Mouse (Mus musculus) embryonic facial prominence, embryonic 11.5 days (tissue): ENCODE data around the gene Kera. TPM values are rescaled to one million over a fixed set of nuclear protein-coding genes. Genes with fewer than 3 reads are reported as not detected.

Source experiments
- ATAC-seq: fragments of 200-750 bp; cut with Nextera tagmentation; replicated peaks from 2 replicates; pipeline ENCODE4 v1.8.0; 2017; ENCODE audit warnings: low read depth; ENCODE audit not compliant: insufficient number of reproducible peaks, low FRiP score, low TSS enrichment
- DNase-seq: peaks from one replicate; pipeline ENCODE4 v3.0.0-alpha.2; 2015; ENCODE audit warnings: low spot score
- H3K27ac ChIP-seq: fragments of 300-500 bp; sonication (generic); replicated peaks from 2 replicates; pipeline ENCODE4 v1.5.1; 2014; ENCODE audit warnings: mild to moderate bottlenecking, low read depth, low read length, control low read depth
- H3K27me3 ChIP-seq: fragments of 300-500 bp; sonication (generic); 2 replicates; pipeline ENCODE4 v1.6.1; 2014; ENCODE audit warnings: mild to moderate bottlenecking, low read length, moderate library complexity, mixed read lengths; ENCODE audit not compliant: control insufficient read depth, insufficient read depth
- H3K36me3 ChIP-seq: fragments of 300-500 bp; sonication (generic); replicated peaks from 2 replicates; pipeline ENCODE4 v1.6.1; 2014; ENCODE audit warnings: low read depth, mild to moderate bottlenecking, low read length, moderate library complexity, mixed read lengths; ENCODE audit not compliant: control insufficient read depth, insufficient read depth
- H3K4me1 ChIP-seq: fragments of 300-500 bp; sonication (generic); 2 replicates; pipeline ENCODE4 v1.6.1; 2014; ENCODE audit warnings: low read length, mixed read lengths; ENCODE audit not compliant: control insufficient read depth, insufficient read depth
- H3K4me2 ChIP-seq: fragments of 300-500 bp; sonication (generic); 2 replicates; pipeline ENCODE4 v1.6.1; 2014; ENCODE audit warnings: low read depth, mild to moderate bottlenecking, control low read depth, low read length, moderate library complexity
- H3K4me3 ChIP-seq: fragments of 300-500 bp; sonication (generic); 2 replicates; pipeline ENCODE4 v1.5.1; 2014; ENCODE audit warnings: low read depth, low read length, control low read depth
- H3K9ac ChIP-seq: fragments of 300-500 bp; sonication (generic); replicated peaks from 2 replicates; pipeline ENCODE4 v1.6.1; 2014; ENCODE audit warnings: mild to moderate bottlenecking, control low read depth, low read length
- H3K9me3 ChIP-seq: fragments of 300-500 bp; sonication (generic); replicated peaks from 2 replicates; pipeline ENCODE4 v1.6.1; 2016; ENCODE audit warnings: mild to moderate bottlenecking, low read length, inconsistent platforms, mixed read lengths; ENCODE audit not compliant: control insufficient read depth
- WGBS: fragments of 180-500 bp; shearing (Covaris S2); extraction: QIAGEN DNeasy Blood & Tissue Kit; methylation state at CpG from one replicate; pipeline ENCODE4 v1.1.7; 2014; 5-methylcytosine and 5-hydroxymethylcytosine counted together
- polyA plus RNA-seq: library from polyadenylated mRNA; unstranded; fragments of >200 nt; fragmentation: Nextera tagmentation; extraction: Ambion mirVana; gene quantifications from 2 replicates; pipeline ENCODE4 v1.2.1, GENCODE M21; 2014

Kera gene
- polyA plus RNA-seq: 1.3 and 3.2 TPM in 2 replicates

DNA sequence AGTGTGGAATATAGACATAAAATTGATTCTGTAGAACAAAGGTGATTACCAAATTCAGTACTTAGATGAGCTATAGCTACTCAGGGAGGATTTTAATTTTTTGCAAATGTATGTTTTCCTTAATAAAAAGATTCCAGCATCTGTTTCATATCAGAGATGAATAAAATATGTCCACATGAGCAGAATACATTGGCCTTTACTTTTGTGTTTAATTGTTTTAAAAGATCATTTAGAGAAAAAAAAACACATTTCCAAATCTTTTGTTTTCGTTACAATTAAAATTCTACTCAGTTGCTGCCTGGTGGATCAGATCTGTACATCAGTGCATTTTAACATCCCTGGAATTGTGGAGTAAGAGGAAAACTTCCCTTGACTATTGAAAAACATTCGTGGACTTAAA lies at the start of gene Kera:
Gene Kera, plus strand, starts transcription at position 301 of the 400 bp plus-strand sequence.
- Histone ChIP-seq H3K36me3 (no peaks in the 10 kb centered on the region), H3K9ac (no peak within 1 kb of the TSS), H3K27me3 (no peaks in the 10 kb centered on the region), H3K9me3 (no peaks in the 10 kb centered on the region), H3K4me1 (no peaks in the 10 kb centered on the region), H3K27ac (no peak within 1 kb of the TSS), H3K4me2 (no peak within 1 kb of the TSS), H3K4me3 (no peak within 1 kb of the TSS)
- ATAC-seq (no peak), DNase-seq (no peak)
- WGBS: 69% methylated on average over 2 of the region's 2 CpGs

DNA sequence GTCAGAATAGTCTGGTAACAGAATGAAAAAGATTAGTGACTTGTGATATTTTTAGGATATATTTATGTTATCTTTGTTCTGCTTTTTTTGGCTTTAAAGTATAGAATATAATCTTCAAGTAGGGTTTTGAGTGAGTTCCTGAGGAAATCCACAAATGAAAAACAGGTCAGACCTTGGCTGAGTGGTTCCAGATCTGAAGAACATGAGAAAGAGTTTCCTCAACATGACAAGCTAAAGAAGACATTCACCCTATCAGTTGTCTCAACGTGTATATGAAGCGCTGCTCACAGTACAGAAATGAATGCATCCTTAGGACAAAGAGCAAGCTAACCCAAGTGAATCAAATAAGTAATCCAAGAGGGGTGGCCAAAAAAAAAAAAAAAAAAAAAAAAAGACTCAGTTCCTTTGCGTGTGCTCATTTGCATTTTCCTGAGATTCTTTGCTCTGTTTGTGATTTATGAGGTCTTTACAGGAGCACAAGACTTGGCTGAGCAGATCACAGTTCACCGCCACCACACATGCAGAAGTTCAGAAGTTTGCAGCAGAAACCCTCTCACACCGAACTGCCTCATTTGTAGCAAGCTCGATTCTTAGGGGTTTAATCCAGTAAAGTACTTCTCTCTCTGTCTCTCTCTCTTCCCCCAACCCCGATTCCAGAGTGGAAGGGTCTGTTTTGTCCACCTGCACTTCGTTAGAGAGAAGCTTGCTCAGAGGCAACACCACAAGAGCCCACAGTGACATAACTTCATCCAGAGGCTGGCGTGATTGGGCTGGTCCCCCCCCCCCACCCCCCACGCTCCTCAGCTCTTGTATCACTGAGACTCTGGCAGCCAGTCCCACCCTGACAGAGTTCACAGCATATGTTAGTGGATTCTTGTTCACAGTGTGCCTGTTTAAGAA lies 41.5 kb upstream of the Kera start, which contains the start of gene Lum:
Gene Lum, plus strand, starts transcription at position 172 of the 900 bp plus-strand sequence.
- DNase-seq (peak; percentile 77), ATAC-seq (peak; percentile 72)
- Histone ChIP-seq H3K27ac (0 out of 2 replicates have a peak within 1 kb of the TSS, but pooled peaks have one; percentile 30), H3K4me2 (peak within 1 kb of the TSS; percentile 21; the same call in 1 of the 2 replicates), H3K9me3 (no peaks in the 10 kb centered on the region), H3K4me3 (no peak within 1 kb of the TSS), H3K36me3 (no peaks in the 10 kb centered on the region), H3K9ac (no peak within 1 kb of the TSS), H3K4me1 (no peaks in the 10 kb centered on the region), H3K27me3 (no peaks in the 10 kb centered on the region)
- WGBS: 35% methylated on average over 10 of the region's 10 CpGs

DNA sequence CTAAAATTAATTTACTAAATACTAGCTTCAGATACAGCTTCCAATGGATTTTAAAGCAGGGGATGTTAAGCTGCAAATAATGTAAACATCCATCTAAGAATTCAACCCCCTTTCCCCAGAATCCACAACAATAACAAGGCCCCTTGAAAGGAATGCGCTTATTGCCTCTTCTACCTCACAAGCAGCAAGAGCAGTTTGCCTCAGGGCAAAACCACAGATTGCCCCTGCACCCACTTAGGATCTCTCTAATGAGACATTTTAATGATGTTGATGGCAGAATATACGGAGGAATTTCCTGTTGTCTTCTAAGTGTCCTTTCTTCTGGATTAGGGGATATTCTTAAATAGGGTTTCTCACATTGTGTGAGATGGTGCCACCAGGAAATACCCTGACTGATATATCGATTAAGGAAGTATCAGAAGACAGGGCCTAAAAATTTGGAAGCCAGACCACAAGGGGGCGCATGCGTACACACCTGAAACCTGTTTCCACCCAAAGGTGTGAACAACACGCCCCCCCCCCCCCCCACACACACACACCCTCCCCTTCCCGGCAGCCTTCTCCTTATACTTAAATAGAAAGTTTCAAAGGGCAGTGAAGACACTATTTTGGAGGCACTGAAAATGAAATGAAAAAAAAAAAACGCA lies 39.1 kb upstream of the Kera start:
- Histone ChIP-seq H3K4me1 (no peaks in the 10 kb centered on the region), H3K9ac (no peak overlapping the region), H3K9me3 (no peaks in the 10 kb centered on the region), H3K4me3 (no peak overlapping the region), H3K27ac (no peak overlapping the region), H3K4me2 (peak overlapping the region; percentile 3; the same call in 1 of the 2 replicates), H3K36me3 (no peaks in the 10 kb centered on the region), H3K27me3 (no peaks in the 10 kb centered on the region)
- 48% methylated on average over 8 of the region's 8 CpGs for WGBS
- no peak for ATAC-seq
- no peak for DNase-seq

DNA sequence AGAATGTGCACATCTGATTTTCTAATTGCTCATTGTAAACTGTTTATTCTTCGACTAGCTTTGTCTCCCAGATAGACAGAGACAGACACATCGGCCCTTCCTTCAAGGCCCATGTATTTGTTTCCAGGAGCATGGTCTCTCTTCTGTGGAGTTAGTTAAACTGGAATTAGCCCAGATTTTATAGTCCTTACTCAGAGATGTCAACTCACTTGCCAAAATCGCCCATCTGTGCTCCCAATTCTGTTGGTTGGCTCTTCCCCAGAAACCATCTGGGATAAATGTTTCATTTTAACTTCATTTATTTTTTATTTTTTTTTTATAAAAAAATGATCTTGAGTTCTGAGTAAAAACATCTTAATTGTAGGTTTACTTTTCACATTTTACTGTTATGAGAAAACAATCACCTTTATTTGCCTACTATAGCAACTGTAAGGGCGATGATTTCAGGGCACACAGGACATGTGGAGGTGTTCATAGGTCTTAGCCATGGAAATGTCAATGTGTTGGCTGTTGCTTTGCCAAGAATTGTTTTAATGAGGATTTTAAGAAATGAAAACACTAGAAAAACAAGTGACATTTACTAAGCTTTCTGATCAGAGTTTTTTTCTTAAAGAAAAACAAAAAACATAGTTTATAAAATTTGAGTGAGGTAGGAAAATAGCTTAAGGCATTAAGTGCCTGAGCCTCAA lies 24.0 kb upstream of the Kera start:
- Histone ChIP-seq H3K4me1 (no peaks in the 10 kb centered on the region), H3K27me3 (no peaks in the 10 kb centered on the region), H3K9me3 (no peaks in the 10 kb centered on the region), H3K4me2 (no peak overlapping the region), H3K36me3 (no peaks in the 10 kb centered on the region), H3K9ac (no peak overlapping the region), H3K4me3 (no peak overlapping the region), H3K27ac (no peak overlapping the region)
- DNase-seq (no peak), ATAC-seq (no peak)
- WGBS: 89% methylated on average over 4 of the region's 4 CpGs

DNA sequence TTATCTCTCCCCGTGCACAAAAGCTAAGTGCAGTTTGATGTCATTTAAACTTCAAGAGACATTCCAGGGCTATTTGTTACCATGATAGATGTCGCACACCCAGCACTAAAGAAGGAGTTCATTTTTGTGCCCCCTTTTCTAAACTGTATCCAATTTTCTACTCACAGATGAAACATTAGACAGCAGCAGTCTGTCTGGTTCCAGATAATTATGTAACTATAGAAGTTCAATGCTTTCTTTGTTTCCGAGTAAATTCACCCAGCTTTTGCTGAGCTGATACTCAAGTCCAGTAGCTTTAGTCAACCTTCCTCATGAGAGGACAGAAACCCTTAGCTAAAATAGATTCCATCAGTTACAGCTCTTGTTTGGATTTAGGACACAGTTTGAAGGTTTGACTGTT lies 22.5 kb upstream of the Kera start:
- Histone ChIP-seq H3K4me3 (no peak overlapping the region), H3K4me2 (no peak overlapping the region), H3K4me1 (no peaks in the 10 kb centered on the region), H3K9me3 (no peaks in the 10 kb centered on the region), H3K27ac (0 out of 2 replicates have a peak overlapping the region, but pooled peaks have one; percentile 0), H3K9ac (no peak overlapping the region), H3K36me3 (no peaks in the 10 kb centered on the region), H3K27me3 (no peaks in the 10 kb centered on the region)
- ATAC-seq (no peak), DNase-seq (peak; percentile 49)
- 23% methylated on average over 3 of the region's 3 CpGs for WGBS

DNA sequence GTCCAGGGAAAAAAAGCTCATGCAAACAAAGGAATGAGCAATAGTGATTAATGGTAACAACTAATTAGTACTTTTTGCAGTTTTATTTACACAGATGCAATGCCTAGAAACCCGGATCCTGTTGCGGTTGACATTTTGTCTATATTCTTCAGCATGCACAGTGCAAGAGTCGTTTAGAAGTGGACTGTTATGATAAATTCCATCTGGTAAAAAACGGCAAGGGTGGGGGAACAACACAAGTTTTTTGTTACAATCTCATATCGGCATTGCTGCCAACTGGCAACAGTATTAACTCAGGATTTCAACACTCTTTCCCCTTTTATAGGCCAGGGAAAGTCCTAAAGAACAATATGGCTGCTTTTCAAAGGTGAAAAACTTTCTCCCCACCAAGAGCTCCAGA lies 19.5 kb upstream of the Kera start:
- H3K27ac ChIP-seq: no peak overlapping the region
- H3K36me3 ChIP-seq: no peaks in the 10 kb centered on the region
- no peak overlapping the region for H3K4me3 ChIP-seq
- H3K27me3 ChIP-seq: no peaks in the 10 kb centered on the region
- ATAC-seq (no peak), DNase-seq (no peak)
- no peak overlapping the region for H3K9ac ChIP-seq
- H3K4me2 ChIP-seq: no peak overlapping the region
- WGBS: 73% methylated on average over 5 of the region's 5 CpGs
- H3K9me3 ChIP-seq: no peaks in the 10 kb centered on the region
- no peaks in the 10 kb centered on the region for H3K4me1 ChIP-seq

DNA sequence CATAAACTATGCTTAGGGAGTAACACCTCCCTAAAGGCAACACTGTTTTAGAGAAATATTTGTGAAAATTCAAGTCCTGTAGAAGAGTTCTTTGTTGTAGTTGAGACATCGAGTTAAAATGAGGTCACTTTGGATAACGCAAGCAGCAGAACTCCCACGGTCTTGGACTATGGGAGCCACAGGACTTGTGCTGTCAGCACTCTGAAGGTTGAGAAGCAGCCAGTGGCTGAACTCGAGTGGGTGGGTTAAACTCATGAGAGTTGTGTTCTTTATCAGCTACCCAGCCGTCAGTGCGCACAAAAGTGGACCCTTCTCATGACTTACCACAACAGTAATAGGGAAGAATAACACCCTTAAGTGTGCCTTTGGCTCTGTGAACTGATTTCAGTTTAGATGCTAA lies 17.1 kb upstream of the Kera start:
- ATAC-seq: no peak
- H3K27me3 ChIP-seq: no peaks in the 10 kb centered on the region
- H3K9me3 ChIP-seq: no peaks in the 10 kb centered on the region
- WGBS: 89% methylated on average over 6 of the region's 6 CpGs
- H3K4me3 ChIP-seq: no peak overlapping the region
- no peaks in the 10 kb centered on the region for H3K36me3 ChIP-seq
- no peaks in the 10 kb centered on the region for H3K4me1 ChIP-seq
- no peak overlapping the region for H3K9ac ChIP-seq
- no peak for DNase-seq
- no peak overlapping the region for H3K27ac ChIP-seq
- no peak overlapping the region for H3K4me2 ChIP-seq
